Mouse (Mus musculus) liver, embryonic 14.5 days (tissue): ENCODE results near the gene Cyp4a12a. TPM values are rescaled to one million over a fixed set of nuclear protein-coding genes. Genes with fewer than 3 reads are reported as not detected.
A peak's percentile ranks its signal among the peaks of the same experiment; 100 is the strongest.
"Not testable (repeated sequence)": the region's sequence is repeated elsewhere in the genome, so short reads cannot be mapped to it uniquely, and the experiment has no call there.

Experiments
- ATAC-seq: fragments of 200-750 bp; cut with Nextera tagmentation; 2 replicates; pipeline ENCODE4 v1.8.0; 2017; ENCODE audit warnings: moderate number of reproducible peaks, mild to moderate bottlenecking, moderate library complexity; ENCODE audit not compliant: insufficient read depth
- DNase-seq, 3 experiments: peaks; one replicate each; pipeline ENCODE4 v3.0.0-alpha.2; 2012 to 2013; ENCODE audit warnings: low read depth in 3 of 3, low spot score in 3 of 3
- H3K27ac ChIP-seq: fragments of 300-500 bp; sonication (generic); 2 replicates; pipeline ENCODE4 v1.5.1; 2014; ENCODE audit warnings: moderate library complexity, mild to moderate bottlenecking, control low read depth, inconsistent platforms
- H3K27me3 ChIP-seq: fragments of 300-500 bp; sonication (generic); 2 replicates; pipeline ENCODE4 v1.6.1; 2014; ENCODE audit warnings: mild to moderate bottlenecking, low read length, moderate library complexity; ENCODE audit not compliant: control insufficient read depth, insufficient read depth
- H3K36me3 ChIP-seq: fragments of 300-500 bp; sonication (generic); replicated peaks from 2 replicates; pipeline ENCODE4 v1.6.1; 2014; ENCODE audit warnings: low read depth; ENCODE audit not compliant: control insufficient read depth, insufficient read depth
- H3K4me1 ChIP-seq, 2 experiments: fragments of 200-500 bp in 1 of 2; fragments of 300-500 bp in 1 of 2; sonication (generic) in 1 of 2; replicated peaks; 2 replicates each; pipeline ENCODE4 v1.6.1; 2012 to 2014; ENCODE audit warnings: antibody characterized with exemption in 1 of 2, inconsistent platforms in 1 of 2, low read length in 1 of 2; ENCODE audit not compliant: control insufficient read depth in 2 of 2, insufficient read depth in 2 of 2
- H3K4me2 ChIP-seq: fragments of 300-500 bp; sonication (generic); 2 replicates; pipeline ENCODE4 v1.6.1; 2014; ENCODE audit warnings: low read depth, mild to moderate bottlenecking, control low read depth, moderate library complexity
- H3K4me3 ChIP-seq, 2 experiments: fragments of 200-500 bp in 1 of 2; fragments of 300-500 bp in 1 of 2; sonication (generic) in 1 of 2; 2 replicates each; pipeline ENCODE4 v1.5.1; 2012 to 2014; ENCODE audit warnings: low read depth in 2 of 2, low read length in 2 of 2, mild to moderate bottlenecking in 2 of 2, control low read depth in 1 of 2, inconsistent platforms in 1 of 2, moderate library complexity in 1 of 2; ENCODE audit not compliant: insufficient read depth in 1 of 2
- H3K9ac ChIP-seq: fragments of 300-500 bp; sonication (generic); replicated peaks from 2 replicates; pipeline ENCODE4 v1.6.1; 2014; ENCODE audit warnings: mild to moderate bottlenecking, control low read depth, moderate library complexity
- H3K9me3 ChIP-seq: fragments of 300-500 bp; sonication (generic); 2 replicates; pipeline ENCODE4 v1.6.1; 2016; ENCODE audit warnings: low read length, mixed read lengths; ENCODE audit not compliant: control insufficient read depth
- CTCF ChIP-seq: IDR thresholded peaks from 2 replicates; pipeline ENCODE4 v1.5.1; 2016; ENCODE audit warnings: antibody characterized with exemption, low read depth, control low read depth
- WGBS: fragments of 180-500 bp; shearing (Covaris S2); extraction: QIAGEN DNeasy Blood & Tissue Kit; methylation state at CpG from one replicate; pipeline ENCODE4 v1.1.7; 2014; ENCODE audit not compliant: insufficient replicate concordance; 5-methylcytosine and 5-hydroxymethylcytosine counted together
- polyA plus RNA-seq, 2 experiments: library from polyadenylated mRNA; depleted of rRNA in 1 of 2; stranded (reverse) in 1 of 2; unstranded in 1 of 2; fragments of >200 nt; fragmentation: Nextera tagmentation in 1 of 2; extraction: Ambion mirVana in 1 of 2; gene quantifications; 2 replicates each; pipeline versions ENCODE4 v1.2.1 to v1.2.3; 2012 to 2014

Cyp4a12a gene
- polyA plus RNA-seq, 2 experiments: not detected

DNA sequence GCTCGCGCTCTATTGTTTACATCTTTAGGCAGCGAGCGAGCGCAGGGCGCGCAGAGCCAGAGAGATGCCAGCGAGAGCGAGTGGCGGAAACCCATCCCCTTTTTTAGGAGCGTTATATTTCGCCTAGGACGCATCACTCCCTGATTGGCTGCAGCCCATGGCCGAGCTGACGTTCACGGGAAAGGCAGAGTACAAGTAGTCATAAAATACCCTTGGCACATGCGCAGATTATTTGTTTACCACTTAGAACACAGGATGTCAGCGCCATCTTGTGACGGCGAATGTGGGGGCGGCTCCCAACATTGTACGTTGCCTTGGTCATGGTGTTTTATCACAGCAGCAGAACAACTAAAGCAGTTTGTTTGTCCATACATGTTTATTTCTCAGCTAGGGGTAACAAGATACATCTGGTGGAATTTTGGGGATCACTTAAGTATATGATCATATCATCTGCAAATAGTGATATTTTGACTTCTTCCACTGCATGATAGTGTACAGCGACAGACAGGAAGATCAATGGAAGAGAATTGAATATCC is 17.5 kb upstream of the Cyp4a12a start:
- 17% methylated on average over 20 of the region's 23 CpGs for WGBS
- not testable (repeated sequence) for H3K9me3 ChIP-seq, H3K4me1 ChIP-seq, H3K27me3 ChIP-seq, H3K27ac ChIP-seq, H3K9ac ChIP-seq, DNase-seq, H3K36me3 ChIP-seq
- peak overlapping the region; percentile 16 to 19; a peak in 1 of 4 replicates for H3K4me3 ChIP-seq
- 0 out of 2 replicates have a peak, but pooled peaks have one; percentile 5 for TF ChIP-seq CTCF
- peak overlapping the region; percentile 50 for H3K4me2 ChIP-seq
- ATAC-seq: peak; percentile 48; the same call in 1 of the 2 replicates

DNA sequence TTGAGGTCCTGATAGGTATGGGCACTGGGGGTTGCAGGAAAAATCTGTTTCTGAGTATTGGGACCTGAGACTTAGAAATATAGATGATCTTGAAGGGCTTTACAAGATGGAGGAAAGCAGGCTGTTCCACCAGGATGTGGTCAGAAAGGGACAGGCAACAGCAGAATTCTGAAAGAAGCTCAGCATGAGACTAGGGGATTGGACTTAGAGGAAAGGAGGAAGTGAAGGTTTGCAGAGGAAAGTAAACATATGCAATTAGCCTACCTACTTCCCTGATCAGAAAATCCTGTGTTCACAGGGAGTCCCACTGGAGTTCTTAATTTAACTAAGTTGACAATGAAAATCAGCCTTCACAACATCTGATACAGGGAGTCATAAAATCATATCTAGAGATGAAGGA is 26.9 kb downstream of the Cyp4a12a start:
- H3K9ac ChIP-seq, H3K27me3 ChIP-seq, H3K27ac ChIP-seq, DNase-seq, H3K4me2 ChIP-seq, H3K36me3 ChIP-seq, ATAC-seq, H3K9me3 ChIP-seq, H3K4me3 ChIP-seq, H3K4me1 ChIP-seq: not testable (repeated sequence)

DNA sequence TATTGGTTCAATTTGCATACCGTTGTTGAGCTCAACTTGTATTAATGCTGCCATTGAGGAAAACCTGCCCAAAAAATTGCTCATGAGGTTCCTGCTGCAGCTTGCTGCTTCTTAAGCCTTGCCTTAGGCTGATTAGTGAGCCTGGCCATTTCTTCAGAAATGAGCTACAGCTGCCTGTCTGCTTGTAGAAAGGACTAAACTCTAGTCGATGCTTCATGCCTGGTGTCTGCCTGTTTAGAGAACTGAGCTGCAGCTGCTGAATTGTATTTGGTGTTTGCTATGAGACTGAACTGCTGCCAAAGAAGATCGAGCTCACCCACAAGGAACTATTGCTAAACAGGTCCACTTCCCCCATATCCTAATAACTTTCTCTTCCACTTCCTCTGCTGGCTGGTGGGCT is 66.8 kb downstream of the Cyp4a12a start:
- H3K9me3 ChIP-seq, ATAC-seq, H3K4me2 ChIP-seq, H3K27ac ChIP-seq, DNase-seq, H3K4me3 ChIP-seq, H3K36me3 ChIP-seq, H3K27me3 ChIP-seq, H3K4me1 ChIP-seq, H3K9ac ChIP-seq: not testable (repeated sequence)
- WGBS: 44% methylated on average over 3 of the region's 3 CpGs

DNA sequence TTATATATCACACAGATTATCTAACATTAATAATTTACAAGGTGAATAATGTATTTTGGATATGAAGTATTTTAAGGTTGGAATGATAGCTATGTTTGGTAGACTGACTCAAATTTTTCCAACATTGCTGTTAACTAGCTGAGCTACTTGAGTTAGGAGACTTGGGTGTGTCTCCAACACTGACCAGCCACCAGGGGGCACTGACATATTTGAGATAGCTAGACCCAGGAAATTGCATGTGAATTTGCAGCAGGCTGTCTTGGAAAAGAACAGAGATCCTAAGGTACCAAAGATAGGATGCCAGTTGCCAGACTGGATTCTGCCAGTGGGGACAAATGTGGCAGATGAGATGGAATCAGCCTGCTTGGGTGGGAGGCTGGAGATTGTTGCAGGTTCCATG is 69.2 kb downstream of the Cyp4a12a start:
- not testable (repeated sequence) for H3K4me3 ChIP-seq, H3K27ac ChIP-seq, ATAC-seq, H3K9me3 ChIP-seq, DNase-seq, H3K36me3 ChIP-seq, H3K4me1 ChIP-seq, H3K27me3 ChIP-seq, H3K9ac ChIP-seq, H3K4me2 ChIP-seq
- 0 out of 2 replicates have a peak, but pooled peaks have one; percentile 15 for TF ChIP-seq CTCF

Other genes starting within 250 kb of the Cyp4a12a start
- 72.6 and 74.7 TPM in 2 replicates for gene Tal1, start 242.6 kb upstream of the Cyp4a12a start, polyA plus RNA-seq (2012; rRNA removed)
- 55.6 and 60.9 TPM in 2 replicates for gene Tal1, start 242.6 kb upstream of the Cyp4a12a start, polyA plus RNA-seq (2014; fragmentation: Nextera tagmentation; extraction: Ambion mirVana)
- 20.5 and 24.5 TPM in 2 replicates for gene Pdzk1ip1, start 210.3 kb upstream of the Cyp4a12a start, polyA plus RNA-seq (2012; rRNA removed)
- gene Pdzk1ip1, start 210.3 kb upstream of the Cyp4a12a start, polyA plus RNA-seq (2014; fragmentation: Nextera tagmentation; extraction: Ambion mirVana): 24.4 and 30.5 TPM in 2 replicates
- gene Cyp4x1, start 164.8 kb upstream of the Cyp4a12a start, polyA plus RNA-seq (2012; rRNA removed): 0.05 and 0.06 TPM in 2 replicates
- 0.08 TPM in 2 replicates for gene Cyp4x1, start 164.8 kb upstream of the Cyp4a12a start, polyA plus RNA-seq (2014; fragmentation: Nextera tagmentation; extraction: Ambion mirVana)
- gene Cyp4a29, start 57.0 kb upstream of the Cyp4a12a start, polyA plus RNA-seq (2012; rRNA removed): not detected in 2 replicates
- gene Cyp4a29, start 57.0 kb upstream of the Cyp4a12a start, polyA plus RNA-seq (2014; fragmentation: Nextera tagmentation; extraction: Ambion mirVana): not detected in 2 replicates
- gene Cyp4a12b, start 112.6 kb downstream of the Cyp4a12a start, polyA plus RNA-seq (2012; rRNA removed): not detected in 2 replicates
- not detected in 2 replicates for gene Cyp4a12b, start 112.6 kb downstream of the Cyp4a12a start, polyA plus RNA-seq (2014; fragmentation: Nextera tagmentation; extraction: Ambion mirVana)
- gene Cyp4a30b, start 153.6 kb downstream of the Cyp4a12a start, polyA plus RNA-seq (2012; rRNA removed): not detected in 2 replicates
- gene Cyp4a30b, start 153.6 kb downstream of the Cyp4a12a start, polyA plus RNA-seq (2014; fragmentation: Nextera tagmentation; extraction: Ambion mirVana): not detected in 2 replicates
- 0.04 TPM in 1 of 2 replicates, not detected in the other for gene Cyp4a14, start 197.1 kb downstream of the Cyp4a12a start, polyA plus RNA-seq (2012; rRNA removed)
- not detected in 2 replicates for gene Cyp4a14, start 197.1 kb downstream of the Cyp4a12a start, polyA plus RNA-seq (2014; fragmentation: Nextera tagmentation; extraction: Ambion mirVana)
- gene Cyp4a10, start 219.2 kb downstream of the Cyp4a12a start, polyA plus RNA-seq (2012; rRNA removed): 0.04 TPM in 1 of 2 replicates, not detected in the other
- gene Cyp4a10, start 219.2 kb downstream of the Cyp4a12a start, polyA plus RNA-seq (2014; fragmentation: Nextera tagmentation; extraction: Ambion mirVana): not detected in 2 replicates